Mouse (Mus musculus) MEL (cell line): ENCODE data around the gene Gm29776.

Experiments used
- CTCF ChIP-seq, 3 experiments: IDR thresholded peaks in 2 of 3; conservative IDR thresholded peaks in 1 of 3; 2 replicates each; pipeline ENCODE4 v1.5.1; 2011 to 2012; ENCODE audit warnings: low read length in 3 of 3, low read depth in 2 of 3, mild to moderate bottlenecking in 2 of 3, improper control_type of control experiment in 1 of 3, inconsistent platforms in 1 of 3, mixed read lengths in 1 of 3, moderate library complexity in 1 of 3; ENCODE audit not compliant: control insufficient read depth in 1 of 3, insufficient read depth in 1 of 3, poor library complexity in 1 of 3, severe bottlenecking in 1 of 3
- E2F4 ChIP-seq: IDR thresholded peaks from 2 replicates; pipeline ENCODE4 v1.6.1; 2011; ENCODE audit warnings: low read depth, low read length, improper control_type of control experiment, borderline replicate concordance
- JUND ChIP-seq: IDR thresholded peaks from 2 replicates; pipeline ENCODE4 v1.6.1; 2011; ENCODE audit warnings: low read depth, mild to moderate bottlenecking, improper control_type of control experiment, low read length
- MAX ChIP-seq: IDR thresholded peaks from 2 replicates; pipeline ENCODE4 v1.6.1; 2011; ENCODE audit warnings: low read length, improper control_type of control experiment
- MEF2A ChIP-seq: IDR thresholded peaks from 2 replicates; pipeline ENCODE4 v1.6.1; 2014; ENCODE audit warnings: low read depth, mild to moderate bottlenecking, inconsistent platforms, low read length, improper control_type of control experiment; ENCODE audit not compliant: poor library complexity, insufficient replicate concordance, severe bottlenecking; ENCODE audit errors: extremely low read depth
- MXI1 ChIP-seq: IDR thresholded peaks from 2 replicates; pipeline ENCODE4 v1.6.1; 2011; ENCODE audit warnings: mild to moderate bottlenecking, low read depth, low read length, improper control_type of control experiment
- MYC ChIP-seq: IDR thresholded peaks from 2 replicates; pipeline ENCODE4 v1.6.1; 2011; ENCODE audit warnings: low read depth, mild to moderate bottlenecking, low read length, improper control_type of control experiment, moderate library complexity
- POLR2AphosphoS2 ChIP-seq: IDR thresholded peaks from 2 replicates; pipeline ENCODE4 v1.6.1; 2011; ENCODE audit warnings: low read length, improper control_type of control experiment
- RAD21 ChIP-seq: IDR thresholded peaks from 2 replicates; pipeline ENCODE4 v1.6.1; 2011; ENCODE audit warnings: mild to moderate bottlenecking, low read depth, low read length, improper control_type of control experiment
- UBTF ChIP-seq: IDR thresholded peaks from 2 replicates; pipeline ENCODE4 v1.6.1; 2012; ENCODE audit warnings: low read depth, mild to moderate bottlenecking, inconsistent platforms, low read length, improper control_type of control experiment, moderate library complexity, borderline replicate concordance; ENCODE audit not compliant: insufficient read depth
- ZKSCAN1 ChIP-seq: IDR thresholded peaks from 2 replicates; pipeline ENCODE4 v1.6.1; 2012; ENCODE audit warnings: low read depth, mild to moderate bottlenecking, inconsistent platforms, low read length, improper control_type of control experiment, moderate library complexity

DNA sequence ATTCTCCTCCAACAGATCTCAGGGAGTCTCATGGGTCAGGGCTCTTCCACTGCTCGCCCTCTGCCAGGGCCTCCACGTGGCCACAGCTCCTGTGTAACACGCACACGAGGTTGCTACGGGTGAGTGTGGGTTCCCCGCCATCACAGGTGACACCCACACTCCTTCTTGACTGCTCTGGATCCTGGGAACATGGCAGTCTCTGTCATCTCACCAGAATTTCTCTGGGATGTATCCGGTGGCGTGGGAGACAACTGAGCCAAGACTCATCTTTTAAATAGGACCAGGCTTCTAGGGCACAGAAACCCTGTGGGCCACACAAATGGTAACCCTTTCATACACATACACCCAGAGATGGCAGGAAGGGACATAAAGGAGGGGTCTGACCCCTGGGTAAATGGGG, 33.6 kb upstream of the Gm29776 start:
- TF ChIP-seq MAX (no peak), E2F4 (no peak), UBTF (no peak), RAD21 (no peak), JUND (no peak), POLR2AphosphoS2 (no peak), CTCF (IDR thresholded peaks at IDR 0.05 in 2 of 3, conservative IDR thresholded peaks at IDR 0.05 in 1 of 3; ENCODE audit: control insufficient read depth in 1 of 3, insufficient read depth in 1 of 3, low read depth in 2 of 3, low read length in 3 of 3, poor library complexity in 1 of 3, severe bottlenecking in 1 of 3) (no peak), MXI1 (no peak), MYC (no peak), MEF2A (no peak), ZKSCAN1 (no peak)
